Mouse (Mus musculus) hematopoietic multipotent progenitor cell, adult 10-12 weeks (in vitro differentiated cells): Measurements from ENCODE around the gene Utp3. TPM values are rescaled to one million over a fixed set of nuclear protein-coding genes. Genes with fewer than 3 reads are reported as not detected.

Source experiments
- polyA plus RNA-seq: library from polyadenylated mRNA; stranded (reverse); fragments of >175 nt; gene quantifications from 2 replicates; pipeline ENCODE4 v1.2.3, GENCODE M21; 2012; ENCODE audit warnings: low replicate concordance

Gene Utp3
- polyA plus RNA-seq: 55.5 and 65.1 TPM in 2 replicates

DNA sequence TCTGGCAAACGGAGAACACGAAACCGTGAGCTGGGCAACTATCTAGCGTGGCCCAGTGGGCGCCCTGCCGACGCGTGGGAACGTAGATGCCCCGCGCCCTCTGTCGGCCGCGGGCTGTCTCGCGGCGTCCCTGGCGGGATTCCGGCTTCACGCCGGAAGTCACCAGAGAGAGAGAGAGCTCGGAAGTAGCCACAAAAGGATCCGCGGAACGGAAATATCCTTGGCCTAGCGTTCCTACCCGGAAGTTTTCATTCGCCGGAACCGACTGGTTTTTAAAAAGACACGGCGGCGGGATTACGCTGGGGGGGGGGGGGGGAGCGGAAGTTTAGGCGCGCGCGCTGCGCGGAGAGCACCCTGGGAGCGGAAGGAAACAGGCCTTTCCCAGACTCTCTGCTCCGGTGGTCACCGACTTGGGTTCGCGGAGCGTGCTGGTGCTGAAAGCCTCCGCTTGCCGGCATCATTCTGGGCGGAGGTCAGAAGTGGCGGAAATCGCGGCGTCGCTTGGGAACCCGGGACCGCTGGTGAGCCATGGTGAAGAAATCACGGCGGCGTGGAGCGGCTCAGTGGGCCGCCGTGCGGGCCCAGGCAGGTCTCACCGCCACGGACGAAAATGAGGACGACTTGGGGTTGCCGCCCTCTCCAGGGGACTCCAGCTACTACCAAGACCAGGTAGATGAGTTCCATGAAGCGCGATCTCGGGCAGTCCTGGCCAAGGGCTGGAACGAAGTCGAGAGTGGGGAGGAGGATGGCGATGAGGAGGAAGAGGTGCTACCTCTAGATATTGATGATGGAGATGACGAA is at the start of gene Utp3:
TSS of gene Utp3 (plus strand) at position 377 of the 801 bp plus-strand sequence.

DNA sequence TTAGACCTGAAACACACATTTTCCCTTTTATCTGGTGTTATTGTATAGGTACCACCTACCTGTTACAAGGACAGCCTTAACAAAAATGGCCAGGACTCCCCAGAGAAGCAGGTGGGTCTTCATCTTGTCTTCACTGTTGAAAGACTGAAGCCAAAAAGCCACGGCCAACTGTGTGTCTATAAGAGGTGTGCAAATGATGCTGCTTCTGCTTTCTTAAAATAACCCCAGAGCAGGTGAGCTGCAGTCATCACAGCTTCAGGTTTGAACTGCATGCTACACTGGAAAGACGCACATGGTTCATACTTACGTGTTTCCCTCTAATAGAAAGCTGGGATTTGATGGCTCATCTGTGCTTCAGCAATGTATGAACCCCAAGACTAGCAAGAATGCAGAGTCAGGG is 26.6 kb upstream of the Utp3 start, which contains the start of gene Jchain:
TSS of gene Jchain (minus strand) at position 235 of the 400 bp plus-strand sequence.

GRCm38 (mm10) chr5:88564501-88565147 is 10.4 kb downstream of the Utp3 start, which contains the start of gene Rufy3:
Gene Rufy3, plus strand, starts transcription at chr5:88565040.

Other genes starting within 250 kb of the Utp3 start
- gene Prol1, start 237.2 kb upstream of the Utp3 start, polyA plus RNA-seq: not detected in 2 replicates
- not detected in 2 replicates for gene Amtn, start 178.4 kb upstream of the Utp3 start, polyA plus RNA-seq
- gene Ambn, start 98.5 kb upstream of the Utp3 start, polyA plus RNA-seq: not detected in 2 replicates
- gene Enam, start 66.5 kb upstream of the Utp3 start, polyA plus RNA-seq: not detected in 2 replicates
- 76.1 and 163 TPM in 2 replicates for gene Jchain, start 26.6 kb upstream of the Utp3 start, polyA plus RNA-seq
- 6.3 and 12.8 TPM in 2 replicates for gene Rufy3, start 10.6 kb downstream of the Utp3 start, polyA plus RNA-seq
- 17.0 and 46.6 TPM in 2 replicates for gene Grsf1, start 121.7 kb downstream of the Utp3 start, polyA plus RNA-seq
- gene Mob1b, start 166.4 kb downstream of the Utp3 start, polyA plus RNA-seq: 8.2 and 14.6 TPM in 2 replicates
- gene Dck, start 210.5 kb downstream of the Utp3 start, polyA plus RNA-seq: 11.4 and 33.8 TPM in 2 replicates